In genomic region chr2:170724136-170724535, GRCm38 (mm10) we compare ENCODE assay signal across 11 mouse cellular contexts. TPM values are rescaled to one million over a fixed set of nuclear protein-coding genes. Genes with fewer than 3 reads are reported as not detected.
"Had no signal": no experiment of that assay in that cellular context is flagged by ENCODE, and none has a peak within 500 bp of the region (broad histone marks: within the 10 kb centered on the region; RNA-seq: fewer than 3 reads in every experiment).

No protein-coding gene starts in this region.

- H3K27ac ChIP-seq: layer of hippocampus, adult 2 months; limb, embryonic 10.5 days; liver, embryonic 12.5 days; lung, embryonic 15.5 days; macrophage; midbrain, embryonic 12.5 days; stomach, embryonic 15.5 days had no signal

- H3K4me3 ChIP-seq: layer of hippocampus, adult 2 months; limb, embryonic 10.5 days; liver, embryonic 12.5 days; lung, embryonic 15.5 days; midbrain, embryonic 12.5 days; stomach, embryonic 15.5 days had no signal

- DNase-seq: kidney, postnatal 36 days; lung, postnatal 14 days; right cerebral cortex, postnatal 14 days; thymus, postnatal 4 days had no signal

RNA-seq across cellular contexts. Expression of gene Dok5, which starts 7.5 kb away (rescaled TPM):
- polyA plus RNA-seq: macrophage had no signal
